Mouse (Mus musculus) frontal cortex, postnatal 25 days (tissue): ENCODE measurements around the gene Timm8a2.
"Not testable (repeated sequence)": the region's sequence is repeated elsewhere in the genome, so short reads cannot be mapped to it uniquely, and the experiment has no call there.

ENCODE experiments used
- DNase-seq, 2 experiments: peaks; one replicate each; pipeline ENCODE4 v3.0.0; 2022; ENCODE audit warnings: low spot score in 2 of 2

Timm8a2 gene

DNA sequence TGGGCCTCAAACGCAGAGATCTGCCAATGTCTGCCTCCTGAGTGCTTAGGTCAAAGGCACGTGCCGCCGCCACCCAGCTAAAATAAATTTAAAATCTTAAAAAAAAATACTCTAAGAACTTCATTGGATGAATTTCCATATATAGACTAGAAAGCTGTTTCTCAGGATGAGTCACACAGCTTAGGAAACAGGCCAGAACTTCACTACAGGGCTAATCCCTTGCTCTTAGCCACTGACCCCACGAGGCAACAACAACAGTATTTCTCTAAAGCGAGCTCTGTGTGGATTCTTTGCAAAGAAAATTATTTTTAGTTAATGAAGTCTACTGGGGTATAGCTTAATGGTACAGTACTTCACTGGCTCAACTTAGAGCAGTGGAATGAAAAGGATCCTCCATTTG lies 26.9 kb downstream of the Timm8a2 start:
- DNase-seq, result no peak

DNA sequence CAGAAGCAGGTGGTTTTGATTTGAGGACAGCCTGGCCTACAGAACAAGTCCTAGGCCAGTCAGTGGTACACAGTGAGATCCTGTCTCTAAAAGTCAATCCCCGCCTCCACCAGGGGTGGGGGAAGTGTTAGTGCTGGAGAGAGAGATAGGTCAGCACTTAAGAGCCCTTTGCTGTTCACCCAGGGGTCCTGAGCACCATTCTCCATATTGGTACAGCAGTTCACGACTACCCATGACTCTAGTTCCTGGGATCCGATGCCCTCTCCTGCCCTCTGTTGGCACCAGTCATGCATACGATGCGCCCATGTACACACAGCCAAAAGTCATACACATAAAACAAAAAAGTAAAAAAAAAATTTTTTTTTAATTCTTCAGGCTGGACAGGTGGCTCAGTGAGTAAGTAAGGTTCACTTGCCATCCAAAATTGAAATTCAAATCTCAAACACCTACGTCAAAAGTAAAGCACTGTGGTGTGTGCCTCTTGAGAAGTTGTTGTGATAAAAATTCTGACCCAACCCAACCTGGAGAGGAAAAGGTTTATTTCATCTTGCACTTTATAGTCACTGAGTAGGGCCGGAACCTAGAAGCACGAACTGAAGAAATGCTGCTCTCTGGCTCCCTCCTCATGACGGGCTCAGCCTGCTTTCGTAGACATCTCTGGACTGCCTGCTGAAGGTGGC lies 28.1 kb downstream of the Timm8a2 start:
- no peak for DNase-seq

DNA sequence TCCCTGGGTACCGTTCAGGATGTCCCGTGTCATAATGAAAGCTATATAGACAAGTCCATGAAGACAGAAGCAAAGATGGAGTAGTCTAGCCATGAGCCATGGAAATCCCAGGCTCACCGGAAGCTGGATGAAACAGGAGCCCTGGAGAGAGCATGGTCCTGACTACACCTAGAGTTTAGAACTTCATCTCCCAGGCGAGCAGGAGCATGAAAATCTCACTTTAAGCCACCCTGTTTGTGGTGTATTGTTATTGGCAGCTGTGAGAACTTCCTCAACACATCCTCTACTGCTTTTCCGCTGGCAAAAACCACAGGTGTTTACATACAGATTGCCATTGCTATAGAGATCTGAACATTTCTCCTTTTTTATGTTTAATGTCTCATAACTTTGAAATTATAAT lies 29.1 kb downstream of the Timm8a2 start:
- no peak for DNase-seq

DNA sequence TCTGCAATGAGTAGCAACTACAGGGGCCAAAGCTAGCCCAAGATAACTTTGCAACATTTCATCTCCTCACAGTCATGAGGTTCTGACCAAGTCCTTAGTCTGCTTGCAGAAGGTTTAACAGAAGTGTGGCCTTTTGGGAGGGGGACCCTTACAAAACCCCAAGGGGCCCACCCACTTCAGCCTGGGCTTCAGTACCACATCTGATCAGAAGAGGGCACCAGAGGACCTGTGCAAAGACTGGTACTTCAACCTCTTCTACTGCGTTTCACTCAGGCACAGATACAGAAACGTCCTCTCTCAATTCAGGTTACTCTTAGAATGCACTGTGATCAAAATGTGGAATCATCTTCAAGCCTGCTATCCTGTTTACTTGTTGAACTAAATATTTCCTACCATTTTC lies 30.0 kb downstream of the Timm8a2 start:
- peak; percentile 67 to 72 for DNase-seq

DNA sequence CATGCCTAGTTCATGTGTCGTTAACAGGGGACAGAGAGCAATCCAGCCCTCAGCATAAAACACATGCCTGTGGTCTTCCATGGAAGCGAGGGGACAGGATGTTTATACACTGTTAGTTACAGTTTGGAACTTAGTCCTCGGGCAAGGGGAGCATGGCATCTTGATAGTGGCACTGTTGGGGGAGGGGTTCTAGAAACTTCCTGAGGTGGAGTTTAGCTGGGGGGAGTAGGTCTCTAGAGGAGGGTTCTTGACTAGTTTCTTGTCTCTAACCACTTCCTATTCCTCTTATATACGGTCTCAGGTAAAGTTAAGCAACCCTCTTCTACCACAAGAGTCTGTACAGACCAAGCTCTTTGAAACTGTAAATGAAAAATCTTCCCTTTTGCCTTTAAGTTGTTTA lies 31.8 kb downstream of the Timm8a2 start:
- no peak for DNase-seq

DNA sequence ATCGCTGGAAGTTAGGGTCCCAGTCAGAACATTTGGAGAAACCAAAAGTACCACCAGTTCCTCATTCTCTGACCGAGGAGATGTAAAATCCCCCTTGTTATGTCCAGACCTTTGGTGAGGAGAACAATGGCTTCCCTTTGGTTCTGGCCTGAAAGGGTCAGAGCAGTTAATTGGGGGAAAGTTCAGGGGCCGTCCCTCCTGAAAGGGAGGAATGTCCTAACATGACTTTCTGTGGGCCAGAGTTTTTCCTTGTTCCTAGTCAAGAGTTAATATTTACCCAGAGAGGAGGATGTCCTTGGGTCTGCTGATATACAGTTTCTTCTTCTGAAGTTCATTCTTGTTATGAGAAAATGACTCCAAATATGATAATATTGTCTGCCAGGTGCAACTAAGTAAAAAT lies 33.6 kb downstream of the Timm8a2 start:
- not testable (repeated sequence) for DNase-seq

DNA sequence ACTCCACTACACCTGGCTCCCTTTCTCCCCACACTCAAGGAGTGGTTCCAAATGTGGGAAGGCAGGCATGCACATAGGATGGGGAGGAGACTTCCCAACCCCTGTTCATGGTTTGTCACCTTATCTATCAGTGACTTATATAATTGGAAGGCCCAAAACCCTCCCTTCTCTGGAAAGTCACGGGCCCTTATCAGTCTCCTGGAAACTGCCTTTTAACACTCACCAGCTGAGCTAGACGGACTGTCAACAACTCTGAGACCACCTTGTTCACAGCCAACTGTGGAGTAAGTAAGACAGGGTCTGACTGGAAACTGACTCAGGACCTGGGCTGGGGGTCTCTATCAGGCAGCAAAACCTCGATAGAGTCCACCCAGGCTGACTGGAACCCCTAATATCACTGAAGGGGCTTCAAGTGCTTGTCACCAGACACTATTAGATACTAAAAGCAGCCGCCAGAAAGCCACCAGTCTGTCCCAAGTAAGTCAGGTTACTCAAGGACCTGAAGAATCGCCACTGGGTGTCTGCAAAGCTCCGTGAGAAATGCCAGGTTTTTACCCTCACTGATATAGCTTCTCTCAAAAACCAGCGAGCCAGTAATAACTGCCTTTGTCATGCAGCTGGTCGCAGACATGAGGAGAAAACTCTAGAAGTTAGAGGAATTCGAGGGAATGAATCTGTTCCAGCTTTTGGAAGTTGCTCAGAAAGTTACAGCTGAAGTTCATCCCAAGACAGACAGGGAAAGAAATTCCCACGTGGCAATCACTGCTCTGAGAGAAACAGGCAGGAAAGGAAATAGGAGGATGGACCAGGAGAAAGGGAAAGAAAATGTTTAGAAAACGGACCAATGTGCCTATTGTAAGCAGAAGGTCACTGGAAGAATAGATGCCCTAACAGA lies 34.6 kb downstream of the Timm8a2 start:
- no peak for DNase-seq

DNA sequence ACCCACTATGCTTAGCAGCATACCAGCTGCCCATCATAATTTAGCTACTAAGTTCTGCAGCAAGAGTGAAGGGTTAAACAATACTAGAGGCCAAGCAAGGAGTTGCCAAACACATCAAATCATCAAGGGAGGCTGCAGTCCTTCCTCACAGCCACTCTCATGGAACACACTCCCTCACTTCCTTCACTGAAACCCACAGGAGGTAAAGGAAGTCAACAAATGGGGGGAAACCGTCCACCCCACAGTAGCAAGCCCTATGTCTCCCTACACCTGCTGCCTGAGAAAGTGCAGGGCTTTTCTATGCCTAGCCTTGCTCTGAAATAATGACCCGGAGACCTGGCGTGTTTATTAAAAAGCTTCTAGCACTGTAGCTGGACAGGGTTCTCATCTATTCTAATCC lies 35.5 kb downstream of the Timm8a2 start:
- no peak for DNase-seq

DNA sequence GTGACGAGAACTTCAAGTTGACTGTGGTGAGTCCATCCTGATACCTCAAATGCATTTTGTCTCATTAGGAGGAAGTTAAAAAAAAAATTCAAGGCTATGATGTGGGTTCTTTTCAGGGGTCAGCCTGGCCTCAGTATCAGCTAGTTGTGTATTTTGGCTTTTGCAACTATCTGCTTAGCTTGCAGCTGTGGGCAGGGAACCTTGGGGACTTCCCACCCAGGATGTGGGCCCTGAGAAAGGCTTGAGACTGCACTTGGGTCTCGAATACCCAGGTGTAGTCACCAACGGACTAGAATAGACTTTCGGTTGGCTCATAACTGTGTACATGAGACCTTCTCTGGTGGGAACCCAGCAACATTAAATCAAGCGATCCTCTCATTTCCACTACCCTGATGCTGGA lies 38.9 kb downstream of the Timm8a2 start:
- no peak for DNase-seq

DNA sequence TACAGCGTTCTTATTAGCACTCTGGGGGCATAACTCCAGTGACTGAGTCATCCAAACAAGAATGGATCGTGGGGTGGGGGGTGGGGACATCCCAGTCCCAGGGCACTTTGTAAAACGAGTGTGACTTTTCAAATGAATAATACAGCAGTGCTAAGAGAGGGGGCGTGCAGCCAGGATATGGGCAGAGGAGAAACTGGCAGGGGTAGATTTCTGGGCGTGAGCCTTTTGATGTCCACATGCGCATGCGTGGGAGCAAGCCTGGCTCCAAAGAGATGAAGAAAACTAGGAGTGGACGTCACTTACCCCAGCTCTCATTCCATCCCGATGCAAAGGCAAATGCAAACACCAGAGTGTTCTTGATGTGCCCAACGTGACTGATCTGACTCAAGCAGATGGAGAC lies 39.9 kb downstream of the Timm8a2 start:
- DNase-seq, result no peak

DNA sequence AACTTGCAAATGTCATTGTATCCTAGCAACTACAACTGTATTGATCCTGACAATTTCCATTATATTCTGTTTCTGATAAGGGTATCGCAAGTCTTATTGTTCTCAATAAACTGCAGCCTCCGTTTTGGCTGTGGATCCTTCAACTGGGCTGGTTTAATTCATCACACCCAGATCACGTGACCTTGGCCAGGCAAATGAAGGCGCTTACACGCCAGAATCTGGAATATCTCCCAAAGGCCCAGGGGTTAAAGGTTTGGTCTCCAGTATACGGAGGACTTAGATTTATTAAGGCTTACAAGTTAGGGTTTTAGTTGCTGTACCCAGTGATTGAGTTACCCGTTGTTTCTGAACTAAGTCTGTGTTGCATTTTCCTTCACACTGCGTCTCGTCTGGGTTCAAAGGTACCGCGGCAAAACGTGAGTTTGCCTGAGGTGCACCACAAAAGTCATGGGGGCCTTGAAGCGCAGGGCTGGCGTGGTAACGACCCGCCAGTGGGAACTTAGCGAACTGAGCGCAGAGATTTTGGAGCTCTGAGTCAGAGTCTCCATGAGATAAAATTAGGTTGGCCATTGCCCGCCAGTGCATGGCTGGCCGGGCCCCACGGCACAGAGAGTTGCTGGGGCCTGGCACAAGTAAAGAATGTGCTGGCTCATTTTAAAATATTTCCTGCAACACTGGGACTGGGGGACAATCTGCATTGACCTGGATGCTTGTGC lies 41.2 kb downstream of the Timm8a2 start:
- no peak for DNase-seq

DNA sequence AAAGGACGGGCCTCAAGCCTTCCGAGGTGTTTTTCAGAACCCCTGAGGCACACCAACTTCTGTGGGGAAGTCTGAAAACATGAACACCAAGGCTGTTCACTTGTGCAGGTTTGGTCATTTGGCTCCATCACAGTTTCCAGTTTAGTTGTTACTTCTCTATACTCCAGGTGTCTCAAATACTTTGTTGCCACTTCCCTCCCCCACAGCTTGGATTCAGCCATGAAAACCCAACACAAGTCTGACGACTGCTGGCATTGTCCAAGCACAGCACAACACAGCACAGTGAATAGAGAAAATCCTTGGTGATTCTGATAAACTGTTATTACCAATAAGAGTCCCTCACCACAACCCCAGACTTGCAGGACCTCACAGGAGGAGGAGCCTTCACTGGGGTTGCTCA lies 42.5 kb downstream of the Timm8a2 start:
- DNase-seq, result no peak

DNA sequence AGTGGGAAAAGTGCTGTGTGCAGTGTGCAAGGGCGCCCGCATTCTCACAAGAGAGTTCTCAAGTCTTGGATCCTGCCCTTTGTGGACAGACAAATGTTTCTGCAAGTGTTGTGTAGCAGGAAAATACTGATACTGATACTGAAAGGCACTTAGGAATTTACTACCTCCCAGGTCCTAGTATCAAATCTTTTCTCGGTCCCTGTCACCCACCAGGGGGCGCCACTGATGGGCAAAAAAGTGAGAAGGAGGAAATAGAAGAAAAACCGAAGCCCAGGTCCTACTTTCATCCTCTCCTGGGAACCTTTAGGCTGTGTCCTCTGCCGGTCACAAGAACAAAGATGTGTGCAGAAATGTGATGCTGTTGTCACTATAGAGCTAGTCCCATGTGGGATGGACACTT lies 45.0 kb downstream of the Timm8a2 start:
- peak; percentile 20 to 29 for DNase-seq

DNA sequence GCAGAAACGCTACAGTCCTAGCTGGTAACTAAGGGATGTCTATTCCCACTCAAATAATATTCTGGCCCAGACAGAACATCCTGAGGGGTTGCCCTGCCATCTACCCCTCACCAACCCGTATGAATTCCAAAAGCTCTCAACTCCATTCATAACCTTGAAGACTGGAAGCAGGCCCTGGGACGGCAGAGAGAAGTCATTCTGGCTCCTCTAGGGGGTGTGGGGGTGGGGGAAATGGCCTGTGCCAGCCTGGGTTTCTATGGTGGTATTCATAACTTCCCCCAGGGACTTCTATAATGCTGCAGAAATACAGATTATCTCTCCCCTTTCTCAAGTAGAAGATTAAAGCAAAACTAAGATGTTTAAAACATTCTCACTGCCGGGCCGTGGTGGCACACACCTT lies 45.4 kb downstream of the Timm8a2 start:
- no peak for DNase-seq

DNA sequence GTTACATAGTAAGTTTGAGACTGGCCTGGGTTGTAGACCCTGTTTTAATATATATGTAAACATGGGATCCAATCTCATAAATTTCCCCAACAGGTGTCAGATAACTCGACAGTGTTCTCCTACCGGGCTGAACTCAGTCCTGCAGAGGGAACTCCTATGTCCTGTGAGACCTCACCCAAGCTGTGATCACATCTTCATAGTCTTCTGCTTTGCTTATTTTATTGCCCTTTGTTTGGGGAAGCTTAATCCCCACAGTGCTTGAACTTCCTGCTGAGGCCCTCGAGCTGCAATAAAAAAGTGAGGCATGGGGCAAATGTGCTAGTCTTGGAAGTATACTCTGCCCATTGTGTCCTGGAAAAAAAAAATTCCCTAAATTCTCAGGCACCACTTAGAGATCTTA lies 46.8 kb downstream of the Timm8a2 start:
- no peak for DNase-seq

DNA sequence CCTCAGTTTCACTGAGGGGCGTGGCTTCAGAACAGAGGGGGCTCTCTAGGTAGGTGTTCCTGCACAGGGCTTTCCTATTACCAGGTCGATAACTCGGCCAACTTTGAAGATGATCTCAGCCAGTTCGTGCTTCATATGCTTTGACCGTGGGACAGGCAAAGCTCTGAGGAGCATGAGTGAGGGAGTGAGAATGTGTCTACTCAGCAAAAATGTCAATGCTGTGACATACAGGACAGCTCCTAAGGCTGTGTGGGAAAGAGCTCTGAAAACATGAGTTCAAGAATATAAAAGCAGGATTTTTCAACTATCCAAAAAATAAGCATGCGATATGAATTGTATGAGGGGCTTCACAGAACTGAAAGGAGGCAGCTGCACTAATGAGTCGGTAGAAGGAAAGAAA lies 49.0 kb downstream of the Timm8a2 start:
- DNase-seq, result no peak

DNA sequence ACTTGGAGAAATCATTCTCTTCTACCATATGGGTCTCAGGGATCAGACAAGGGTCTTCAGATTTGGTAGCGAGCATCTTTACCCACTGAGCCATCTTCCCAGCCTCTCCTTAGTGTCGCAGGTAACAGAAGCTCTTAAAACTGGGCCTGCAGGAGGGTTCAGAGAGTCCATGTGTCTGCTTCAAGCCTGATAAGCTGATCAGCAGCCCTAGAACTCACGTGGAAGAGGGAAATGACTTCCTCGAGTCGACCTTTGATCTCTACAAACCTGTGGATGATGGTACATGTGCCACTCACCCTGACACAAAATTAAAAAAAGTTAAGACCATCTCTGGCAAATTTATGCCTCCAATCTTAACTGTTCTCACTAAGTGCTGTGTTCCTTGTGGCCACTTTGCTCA lies 53.5 kb downstream of the Timm8a2 start:
- no peak for DNase-seq
